In genomic region chr16:96899329-96899728, GRCm38 (mm10) we compare ENCODE assay signal across 20 mouse cellular contexts.
DNase-seq lines count a peak whose midpoint lies in the region; ATAC-seq and TF ChIP-seq lines count a peak whose summit lies in the region.
"Had no signal": no experiment of that assay in that cellular context is flagged by ENCODE, and none has a peak within 500 bp of the region (broad histone marks: within the 10 kb centered on the region; RNA-seq: fewer than 3 reads in every experiment).

No protein-coding gene starts in this region.

- no peaks in the 10 kb centered on the region for H3K9me3 ChIP-seq in forebrain, postnatal 0 days (ENCODE audit: low read length)
- H3K9me3 ChIP-seq in forebrain, embryonic 14.5 days (replicated peaks; ENCODE audit: control insufficient read depth, low read length) = no peaks in the 10 kb centered on the region
- no peaks in the 10 kb centered on the region for H3K9me3 ChIP-seq in liver, embryonic 14.5 days (ENCODE audit: control insufficient read depth, low read length)
- no peaks in the 10 kb centered on the region for H3K9me3 ChIP-seq in liver, embryonic 11.5 days (ENCODE audit: control insufficient read depth, low read length)
- H3K9me3 ChIP-seq in MEL (replicated peaks; ENCODE audit: insufficient read depth, low read length) = no peaks in the 10 kb centered on the region
- H3K9me3 ChIP-seq: embryonic facial prominence, embryonic 13.5 days; forebrain, embryonic 13.5 days; heart, embryonic 13.5 days; hindbrain, embryonic 15.5 days had no signal

- no peak overlapping the region for H3K27ac ChIP-seq in forebrain, postnatal 0 days (ENCODE audit: low read depth, low read length)
- no peak overlapping the region for H3K27ac ChIP-seq in forebrain, embryonic 14.5 days (ENCODE audit: low read depth, low read length)
- no peak overlapping the region for H3K27ac ChIP-seq in liver, embryonic 14.5 days
- no peak overlapping the region for H3K27ac ChIP-seq in liver, embryonic 11.5 days (ENCODE audit: low read depth, low read length)
- no peak overlapping the region for H3K27ac ChIP-seq in MEL (ENCODE audit: control insufficient read depth, low read depth, low read length)
- H3K27ac ChIP-seq: embryonic facial prominence, embryonic 13.5 days; forebrain, embryonic 13.5 days; heart, embryonic 13.5 days; hindbrain, embryonic 15.5 days had no signal

- H3K79me2 ChIP-seq in MEL (ENCODE audit: control insufficient read depth, insufficient read depth, low read length, poor library complexity) = no peaks in the 10 kb centered on the region

- H3K36me3 ChIP-seq in forebrain, postnatal 0 days (ENCODE audit: insufficient read depth) = no peaks in the 10 kb centered on the region
- H3K36me3 ChIP-seq in forebrain, embryonic 14.5 days (ENCODE audit: control insufficient read depth, insufficient read depth, low read length) = no peaks in the 10 kb centered on the region
- H3K36me3 ChIP-seq in liver, embryonic 14.5 days (replicated peaks; ENCODE audit: control insufficient read depth, insufficient read depth, low read depth) = no peaks in the 10 kb centered on the region
- H3K36me3 ChIP-seq in liver, embryonic 11.5 days (ENCODE audit: control insufficient read depth, insufficient read depth, low read length) = no peaks in the 10 kb centered on the region
- H3K36me3 ChIP-seq in MEL (ENCODE audit: control insufficient read depth in 1 of 2, insufficient read depth in 2 of 2, low read length in 2 of 2) = no peaks in the 10 kb centered on the region
- H3K36me3 ChIP-seq: embryonic facial prominence, embryonic 13.5 days; heart, embryonic 13.5 days; hindbrain, embryonic 15.5 days had no signal

- TF ChIP-seq CTCF in forebrain, postnatal 0 days (IDR thresholded peaks at IDR 0.05; ENCODE audit: low read depth) = 0 out of 2 replicates have a peak, but pooled peaks have one; percentile 14
- TF ChIP-seq CTCF in liver, embryonic 14.5 days (IDR thresholded peaks at IDR 0.05; ENCODE audit: low read depth) = 0 out of 2 replicates have a peak, but pooled peaks have one; percentile 26
- peak in 2 of 3 experiments; percentile 33 to 45; a peak in 4 of 6 replicates for TF ChIP-seq CTCF in MEL (IDR thresholded peaks at IDR 0.05 in 2 of 3, conservative IDR thresholded peaks at IDR 0.05 in 1 of 3; ENCODE audit: control insufficient read depth in 1 of 3, insufficient read depth in 1 of 3, low read depth in 2 of 3, low read length in 3 of 3, poor library complexity in 1 of 3, severe bottlenecking in 1 of 3)

- H3K4me3 ChIP-seq in forebrain, postnatal 0 days (ENCODE audit: low read depth, low read length) = no peak overlapping the region
- no peak overlapping the region for H3K4me3 ChIP-seq in forebrain, embryonic 14.5 days (ENCODE audit: low read depth, low read length)
- H3K4me3 ChIP-seq in liver, embryonic 14.5 days (ENCODE audit: insufficient read depth in 1 of 2, low read depth in 2 of 2, low read length in 2 of 2) = no peak overlapping the region
- no peak overlapping the region for H3K4me3 ChIP-seq in liver, embryonic 11.5 days (ENCODE audit: low read depth, low read length)
- no peak overlapping the region for H3K4me3 ChIP-seq in MEL (ENCODE audit: control insufficient read depth in 1 of 2, insufficient read depth in 1 of 2, low read depth in 2 of 2, low read length in 2 of 2)
- H3K4me3 ChIP-seq: embryonic facial prominence, embryonic 13.5 days; forebrain, embryonic 13.5 days; heart, embryonic 13.5 days; hindbrain, embryonic 15.5 days had no signal

- no peak overlapping the region for H3K4me2 ChIP-seq in forebrain, postnatal 0 days (ENCODE audit: low read depth)
- no peak overlapping the region for H3K4me2 ChIP-seq in forebrain, embryonic 14.5 days (ENCODE audit: low read length)
- no peak overlapping the region for H3K4me2 ChIP-seq in liver, embryonic 14.5 days (ENCODE audit: low read depth)
- H3K4me2 ChIP-seq in liver, embryonic 11.5 days = no peak overlapping the region
- H3K4me2 ChIP-seq: embryonic facial prominence, embryonic 13.5 days; forebrain, embryonic 13.5 days; heart, embryonic 13.5 days; hindbrain, embryonic 15.5 days had no signal

- H3K4me1 ChIP-seq in forebrain, postnatal 0 days (ENCODE audit: insufficient read depth) = no peaks in the 10 kb centered on the region
- H3K4me1 ChIP-seq in forebrain, embryonic 14.5 days (ENCODE audit: control insufficient read depth, insufficient read depth, low read length) = peaks cover 6% of the 10 kb centered on the region; the same call in 1 of the 2 replicates
- peaks cover 14 to 18% of the 10 kb centered on the region in 2 experiments for H3K4me1 ChIP-seq in liver, embryonic 14.5 days (replicated peaks; ENCODE audit: control insufficient read depth in 2 of 2, insufficient read depth in 2 of 2, low read length in 1 of 2)
- no peaks in the 10 kb centered on the region for H3K4me1 ChIP-seq in liver, embryonic 11.5 days (replicated peaks; ENCODE audit: control insufficient read depth, insufficient read depth, low read length)
- H3K4me1 ChIP-seq in MEL (ENCODE audit: control insufficient read depth in 1 of 2, insufficient read depth in 2 of 2, low read length in 2 of 2) = no peaks in the 10 kb centered on the region
- H3K4me1 ChIP-seq: embryonic facial prominence, embryonic 13.5 days had no signal

- TF ChIP-seq POLR2A in MEL (IDR thresholded peaks at IDR 0.05; ENCODE audit: control insufficient read depth in 1 of 2, insufficient read depth in 1 of 2, low read depth in 1 of 2, low read length in 2 of 2, poor library complexity in 1 of 2) = no peak

- no peak overlapping the region for H3K9ac ChIP-seq in forebrain, postnatal 0 days
- H3K9ac ChIP-seq in forebrain, embryonic 14.5 days (ENCODE audit: low read length) = no peak overlapping the region
- no peak overlapping the region for H3K9ac ChIP-seq in liver, embryonic 14.5 days (replicated peaks)
- H3K9ac ChIP-seq in liver, embryonic 11.5 days (ENCODE audit: low read depth, low read length) = no peak overlapping the region
- H3K9ac ChIP-seq in MEL (ENCODE audit: control insufficient read depth, low read depth, low read length, poor library complexity, severe bottlenecking) = no peak overlapping the region
- H3K9ac ChIP-seq: embryonic facial prominence, embryonic 13.5 days; forebrain, embryonic 13.5 days; heart, embryonic 13.5 days; hindbrain, embryonic 15.5 days had no signal

- no peaks in the 10 kb centered on the region for H3K27me3 ChIP-seq in forebrain, postnatal 0 days (ENCODE audit: insufficient read depth, low read length)
- no peaks in the 10 kb centered on the region for H3K27me3 ChIP-seq in forebrain, embryonic 14.5 days (replicated peaks; ENCODE audit: control insufficient read depth, insufficient read depth, low read length)
- H3K27me3 ChIP-seq in liver, embryonic 14.5 days (ENCODE audit: control insufficient read depth, insufficient read depth, low read length) = no peaks in the 10 kb centered on the region; the same call in 1 of the 2 replicates
- no peaks in the 10 kb centered on the region for H3K27me3 ChIP-seq in liver, embryonic 11.5 days (replicated peaks; ENCODE audit: control insufficient read depth, insufficient read depth, low read length)
- no peaks in the 10 kb centered on the region for H3K27me3 ChIP-seq in MEL (ENCODE audit: control insufficient read depth in 1 of 2, insufficient read depth in 2 of 2, low read length in 2 of 2)
- H3K27me3 ChIP-seq: embryonic facial prominence, embryonic 13.5 days; forebrain, embryonic 13.5 days; heart, embryonic 13.5 days; hindbrain, embryonic 15.5 days had no signal

- TF ChIP-seq EP300 in liver, embryonic 14.5 days (IDR thresholded peaks at IDR 0.05; ENCODE audit: low read depth) = no peak
- TF ChIP-seq EP300 in MEL (IDR thresholded peaks at IDR 0.05; ENCODE audit: low read depth in 1 of 2, low read length in 2 of 2) = no peak

- TF ChIP-seq RAD21 in MEL (IDR thresholded peaks at IDR 0.05; ENCODE audit: low read depth, low read length) = peak; percentile 55

- ATAC-seq in forebrain, postnatal 0 days = no peak
- ATAC-seq in forebrain, embryonic 14.5 days = no peak
- no peak for ATAC-seq in liver, embryonic 14.5 days (ENCODE audit: insufficient read depth)
- no peak for ATAC-seq in liver, embryonic 11.5 days (replicated peaks; ENCODE audit: low FRiP score)
- no peak for ATAC-seq in megakaryocyte-erythroid progenitor cell, adult 5-6 weeks (replicated peaks; ENCODE audit: low FRiP score, low TSS enrichment, poor library complexity, severe bottlenecking)
- ATAC-seq: CD4-positive, CD25-positive, alpha-beta regulatory T cell, adult 4 months; forebrain, embryonic 13.5 days had no signal

- no peak for DNase-seq in forebrain, postnatal 0 days
- no peak for DNase-seq in forebrain, embryonic 14.5 days (ENCODE audit: low spot score)
- no peak for DNase-seq in liver, embryonic 14.5 days (ENCODE audit: low read depth in 3 of 3, low spot score in 3 of 3)
- DNase-seq in liver, embryonic 11.5 days (ENCODE audit: low spot score) = no peak
- DNase-seq in MEL (ENCODE audit: low read depth, low spot score) = no peak
- no peak for DNase-seq in left cerebral cortex, adult 9 months (ENCODE audit: low spot score in 2 of 2)
- DNase-seq: adrenal gland, postnatal 10 days; B cell, adult 2 months; cerebellum, adult 18-20 months; cerebellum, adult 9-11 months; cerebellum, postnatal 36 days; gastrocnemius, postnatal 36 days; heart, adult 11 months; heart, postnatal 36 days had no signal

TF ChIP-seq in MEL, 35 proteins besides CTCF, POLR2A, EP300 and RAD21:
- TF ChIP-seq SMC3 (IDR thresholded peaks at IDR 0.05; ENCODE audit: low read depth, low read length) (peak; percentile 56), BHLHE40 (IDR thresholded peaks at IDR 0.05; ENCODE audit: borderline replicate concordance, low read depth, low read length) (no peak), ZKSCAN1 (IDR thresholded peaks at IDR 0.05; ENCODE audit: low read depth, low read length) (no peak)
